Mouse (Mus musculus): ENCODE results near the gene Lrrc8a.

DNA sequence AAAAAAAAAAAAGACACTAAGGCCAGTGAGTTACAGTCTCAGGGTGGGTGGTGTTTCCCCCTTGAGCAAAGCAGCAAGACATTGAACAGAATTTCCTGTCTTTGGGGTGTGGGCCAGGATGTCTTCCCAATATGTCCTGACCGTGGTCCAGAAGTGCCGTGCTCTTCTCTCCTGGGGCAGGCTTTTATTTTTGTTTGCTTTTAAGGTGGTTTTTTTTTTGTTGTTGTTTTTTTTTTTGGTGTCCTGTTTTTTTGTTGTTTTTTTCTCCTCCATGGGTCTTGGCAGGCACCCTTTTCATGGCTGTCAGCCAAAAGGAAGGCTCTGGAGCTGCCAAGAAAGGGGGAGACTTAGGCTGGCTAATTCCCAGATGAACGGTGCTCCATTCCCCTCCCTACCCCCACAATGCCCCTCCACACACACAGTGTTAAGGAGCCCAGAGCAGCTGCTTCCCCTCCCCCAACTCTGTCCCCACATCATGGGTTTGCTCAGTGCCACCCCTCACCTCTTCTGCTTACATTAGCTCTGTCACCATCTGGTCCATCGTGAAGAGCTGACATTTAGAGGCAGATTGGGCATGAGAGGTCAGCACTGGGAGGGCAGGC, 25.4 kb downstream of the Lrrc8a start:
- TF ChIP-seq CTCF (conservative IDR thresholded peaks at IDR 0.05; ENCODE audit: insufficient read depth, insufficient read length, low read depth, low read length) (no peak), POLR2A (IDR thresholded peaks at IDR 0.05; ENCODE audit: low read depth, low read length) (no peak)

All from kidney, adult 2 months (tissue).